Mouse (Mus musculus) spleen, adult 10 weeks (tissue): ENCODE data around the gene Amer1. TPM values are rescaled to one million over a fixed set of nuclear protein-coding genes. Genes with fewer than 3 reads are reported as not detected.

Source experiments
- polyA plus RNA-seq: library from polyadenylated mRNA; stranded (reverse); fragments of 350-450 nt; fragmentation: Illumina TruSeq; extraction: RNeasy Lipid Tissue Mini Kit (QIAGEN cat#74804); gene quantifications from one replicate; pipeline ENCODE4 v1.2.3, GENCODE M21; 2015; ENCODE audit warnings: low replicate concordance; ENCODE audit not compliant: insufficient read depth

Amer1 gene
- polyA plus RNA-seq = 7.5 TPM

GRCm38 (mm10) chrX:95444776-95445111 lies at the start of gene Amer1:
TSS of gene Amer1 (minus strand) at chrX:95444872.

Other genes starting within 250 kb of the Amer1 start
- 2.9 TPM for gene Arhgef9, start 248.0 kb downstream of the Amer1 start, polyA plus RNA-seq
- not detected for gene Asb12, start 113.1 kb upstream of the Amer1 start, polyA plus RNA-seq
- gene Pfn5, start 113.2 kb upstream of the Amer1 start, polyA plus RNA-seq = not detected
- 8.2 TPM for gene Zc4h2, start 213.6 kb upstream of the Amer1 start, polyA plus RNA-seq